Mouse (Mus musculus): Measurements from ENCODE around the gene Atp2b2. TPM values are rescaled to one million over a fixed set of nuclear protein-coding genes. Genes with fewer than 3 reads are reported as not detected.

The Atp2b2 gene
- polyA plus RNA-seq, 1 experiment from 2014 or later = 23.5 TPM

GRCm38 (mm10) chr6:113697222-113698205 lies 344.9 kb downstream of the Atp2b2 start:
- no peaks in the 10 kb centered on the region for H3K27me3 ChIP-seq (ENCODE audit: control insufficient read depth, insufficient read depth, low read length)
- H3K4me2 ChIP-seq (ENCODE audit: low read length) = peak overlapping the region; percentile 99
- peak; percentile 78 for DNase-seq
- H3K27ac ChIP-seq (replicated peaks; ENCODE audit: low read depth, low read length) = peak overlapping the region; percentile 83
- H3K9me3 ChIP-seq (ENCODE audit: control insufficient read depth, low read length) = no peaks in the 10 kb centered on the region
- H3K4me3 ChIP-seq (replicated peaks; ENCODE audit: low read depth, low read length) = peak overlapping the region; percentile 86
- peak; percentile 65; the same call in 1 of the 2 replicates for ATAC-seq (ENCODE audit: low FRiP score, low TSS enrichment)
- H3K9ac ChIP-seq (replicated peaks; ENCODE audit: low read length) = peak overlapping the region; percentile 73
- H3K4me1 ChIP-seq (ENCODE audit: control insufficient read depth, insufficient read depth, low read length) = peaks cover 15% of the 10 kb centered on the region
- peaks cover 23% of the 10 kb centered on the region for H3K36me3 ChIP-seq (ENCODE audit: control insufficient read depth, insufficient read depth, low read length)
- under 1% methylated on average over 110 of the region's 113 CpGs for WGBS

- H3K27me3 ChIP-seq (ENCODE audit: control insufficient read depth, insufficient read depth, low read length) = no peaks in the 10 kb centered on the region
- peaks cover 15% of the 10 kb centered on the region for H3K4me1 ChIP-seq (ENCODE audit: control insufficient read depth, insufficient read depth, low read length)
- peak within 1 kb of the TSS; percentile 99 for H3K4me2 ChIP-seq (ENCODE audit: low read length)
- WGBS = under 1% methylated on average over 54 of the region's 58 CpGs
- H3K4me3 ChIP-seq (replicated peaks; ENCODE audit: low read depth, low read length) = peak within 1 kb of the TSS; percentile 86
- H3K36me3 ChIP-seq (ENCODE audit: control insufficient read depth, insufficient read depth, low read length) = peaks cover 15% of the 10 kb centered on the region
- H3K27ac ChIP-seq (replicated peaks; ENCODE audit: low read depth, low read length) = peak within 1 kb of the TSS; percentile 83
- ATAC-seq (ENCODE audit: low FRiP score, low TSS enrichment) = peak; percentile 99
- peak within 1 kb of the TSS; percentile 73 for H3K9ac ChIP-seq (replicated peaks; ENCODE audit: low read length)
- H3K9me3 ChIP-seq (ENCODE audit: control insufficient read depth, low read length) = no peaks in the 10 kb centered on the region
- peak; percentile 98 for DNase-seq
Observed at GRCm38 (mm10) chr6:113696582-113697221, 345.7 kb downstream of the Atp2b2 start, which contains the start of gene Tatdn2. Gene Tatdn2 (plus strand): TSS chr6:113697050.

GRCm38 (mm10) chr6:113695766-113696355 lies 346.6 kb downstream of the Atp2b2 start:
- DNase-seq (no peak), ATAC-seq (ENCODE audit: low FRiP score, low TSS enrichment) (no peak)
- peak overlapping the region; percentile 49; the same call in 1 of the 2 replicates for H3K9ac ChIP-seq (replicated peaks; ENCODE audit: low read length)
- 92% methylated on average over 4 of the region's 4 CpGs for WGBS
- H3K4me3 ChIP-seq (replicated peaks; ENCODE audit: low read depth, low read length) = peak overlapping the region; percentile 86
- H3K27ac ChIP-seq (replicated peaks; ENCODE audit: low read depth, low read length) = no peak overlapping the region; the same call in 1 of the 2 replicates
- peak overlapping the region; percentile 99 for H3K4me2 ChIP-seq (ENCODE audit: low read length)
- H3K27me3 ChIP-seq (ENCODE audit: control insufficient read depth, insufficient read depth, low read length) = no peaks in the 10 kb centered on the region
- H3K4me1 ChIP-seq (ENCODE audit: control insufficient read depth, insufficient read depth, low read length) = peaks cover 15% of the 10 kb centered on the region
- H3K36me3 ChIP-seq (ENCODE audit: control insufficient read depth, insufficient read depth, low read length) = peaks cover 8% of the 10 kb centered on the region; the same call in 1 of the 2 replicates
- no peaks in the 10 kb centered on the region for H3K9me3 ChIP-seq (ENCODE audit: control insufficient read depth, low read length)

- Histone ChIP-seq H3K9me3 (ENCODE audit: control insufficient read depth, low read length) (no peaks in the 10 kb centered on the region), H3K4me3 (replicated peaks; ENCODE audit: low read depth, low read length) (no peak overlapping the region), H3K27me3 (ENCODE audit: control insufficient read depth, insufficient read depth, low read length) (no peaks in the 10 kb centered on the region), H3K36me3 (ENCODE audit: control insufficient read depth, insufficient read depth, low read length) (peaks cover 7% of the 10 kb centered on the region; the same call in 1 of the 2 replicates), H3K4me1 (ENCODE audit: control insufficient read depth, insufficient read depth, low read length) (peaks cover 15% of the 10 kb centered on the region), H3K4me2 (ENCODE audit: low read length) (no peak overlapping the region), H3K27ac (replicated peaks; ENCODE audit: low read depth, low read length) (no peak overlapping the region), H3K9ac (replicated peaks; ENCODE audit: low read length) (no peak overlapping the region)
- no peak for ATAC-seq (ENCODE audit: low FRiP score, low TSS enrichment)
- 83% methylated on average over 1 of the region's 1 CpGs for WGBS
- no peak for DNase-seq
Observed at GRCm38 (mm10) chr6:113695203-113695602, 347.2 kb downstream of the Atp2b2 start.

Small RNAs within 50 kb of the gene (microRNA-seq; reads per million reads assigned to microRNA genes)
- 0.88 reads per million for gene Mir7042

Other genes starting within 250 kb of the Atp2b2 start
- gene Slc6a11, start 88.6 kb upstream of the Atp2b2 start, polyA plus RNA-seq (2014; fragmentation: Nextera tagmentation; extraction: Ambion mirVana) = 15.0 and 25.9 TPM in 2 replicates
- 116 and 125 TPM in 2 replicates for gene Slc6a1, start 240.0 kb upstream of the Atp2b2 start, polyA plus RNA-seq (2014; fragmentation: Nextera tagmentation; extraction: Ambion mirVana)